Mouse (Mus musculus) liver, adult 2 months (tissue): Measurements from ENCODE around the gene Gm1043. TPM values are rescaled to one million over a fixed set of nuclear protein-coding genes. Genes with fewer than 3 reads are reported as not detected.

Source experiments
- DNase-seq: peaks from one replicate; pipeline ENCODE4 v3.0.0-alpha.2; 2011; ENCODE audit warnings: low read depth, low spot score; ENCODE audit errors: extremely low read depth
- H3K27ac ChIP-seq: fragments of 200-500 bp; replicated peaks from 2 replicates; pipeline ENCODE4 v1.5.1; 2012; ENCODE audit warnings: low read depth, mild to moderate bottlenecking, control low read depth, inconsistent platforms, low read length; ENCODE audit not compliant: insufficient read depth
- H3K27me3 ChIP-seq: fragments of 200-500 bp; 2 replicates; pipeline ENCODE4 v1.6.1; 2012; ENCODE audit warnings: mild to moderate bottlenecking, moderate library complexity, low read length, inconsistent platforms; ENCODE audit not compliant: control insufficient read depth, insufficient read depth
- H3K36me3 ChIP-seq: fragments of 200-500 bp; 2 replicates; pipeline ENCODE4 v1.6.1; 2012; ENCODE audit warnings: low read length, inconsistent platforms; ENCODE audit not compliant: control insufficient read depth, insufficient read depth
- H3K4me1 ChIP-seq: fragments of 200-500 bp; 2 replicates; pipeline ENCODE4 v1.6.1; 2011; ENCODE audit warnings: low read length; ENCODE audit not compliant: control insufficient read depth, insufficient read depth
- H3K4me3 ChIP-seq: fragments of 200-500 bp; 2 replicates; pipeline ENCODE4 v1.5.1; 2011; ENCODE audit warnings: low read depth, mild to moderate bottlenecking, control low read depth, low read length, moderate library complexity; ENCODE audit not compliant: insufficient read depth
- H3K79me2 ChIP-seq: fragments of 200-500 bp; 2 replicates; pipeline ENCODE4 v1.6.1; 2012; ENCODE audit warnings: inconsistent platforms, mild to moderate bottlenecking, low read length, moderate library complexity; ENCODE audit not compliant: control insufficient read depth, insufficient read depth
- H3K9ac ChIP-seq: fragments of 200-500 bp; 2 replicates; pipeline ENCODE4 v1.6.1; 2012; ENCODE audit warnings: low read depth, mild to moderate bottlenecking, control low read depth, inconsistent platforms, low read length
- CTCF ChIP-seq: fragments of 200-500 bp; IDR thresholded peaks from 2 replicates; pipeline ENCODE4 v1.5.1; 2011; ENCODE audit warnings: low read depth, low read length, control low read depth
- POLR2A ChIP-seq: fragments of 200-500 bp; IDR thresholded peaks from 2 replicates; pipeline ENCODE4 v1.6.1; 2011; ENCODE audit warnings: low read length, control low read depth; ENCODE audit not compliant: insufficient read depth; ENCODE audit errors: extremely low read depth
- WGBS: fragments of 180-500 bp; shearing (Covaris S2); methylation state at CpG from one replicate; pipeline ENCODE4 v1.1.7; 2018; 5-methylcytosine and 5-hydroxymethylcytosine counted together
- polyA plus RNA-seq: library from polyadenylated mRNA; depleted of rRNA; stranded (reverse); fragments of >200 nt; gene quantifications from 2 replicates; pipeline ENCODE4 v1.2.3, GENCODE M21; 2012; rRNA removed
- total RNA-seq: library from RNA; depleted of rRNA; stranded (reverse); fragments of >200 nt; gene quantifications from 2 replicates; pipeline ENCODE4 v1.2.3, GENCODE M21; 2014; rRNA removed

Gene Gm1043
- total and polyA plus RNA-seq, 2 experiments = 0.05 TPM; not detected in 1

- Histone ChIP-seq H3K27ac (no peak overlapping the region), H3K4me1 (no peaks in the 10 kb centered on the region), H3K9ac (no peak overlapping the region), H3K4me3 (no peak overlapping the region), H3K79me2 (no peaks in the 10 kb centered on the region), H3K27me3 (no peaks in the 10 kb centered on the region), H3K36me3 (no peaks in the 10 kb centered on the region)
- TF ChIP-seq CTCF (no peak), POLR2A (no peak)
- 58% methylated on average over 7 of the region's 7 CpGs for WGBS
- DNase-seq = no peak
Measured at GRCm38 (mm10) chr5:37256823-37257222, 171.7 kb downstream of the Gm1043 start.

GRCm38 (mm10) chr5:37257243-37257642, 172.1 kb downstream of the Gm1043 start:
- 41% methylated on average over 5 of the region's 5 CpGs for WGBS
- TF ChIP-seq POLR2A (no peak), CTCF (no peak)
- no peak overlapping the region for H3K9ac ChIP-seq
- H3K4me3 ChIP-seq = no peak overlapping the region
- no peaks in the 10 kb centered on the region for H3K4me1 ChIP-seq
- H3K27me3 ChIP-seq = no peaks in the 10 kb centered on the region
- H3K27ac ChIP-seq = no peak overlapping the region
- no peaks in the 10 kb centered on the region for H3K36me3 ChIP-seq
- H3K79me2 ChIP-seq = no peaks in the 10 kb centered on the region
- DNase-seq = no peak

GRCm38 (mm10) chr5:37261734-37262133, 176.6 kb downstream of the Gm1043 start:
- no peak for DNase-seq
- Histone ChIP-seq H3K27ac (no peak overlapping the region), H3K36me3 (no peaks in the 10 kb centered on the region), H3K79me2 (no peaks in the 10 kb centered on the region), H3K9ac (no peak overlapping the region), H3K4me1 (no peaks in the 10 kb centered on the region), H3K4me3 (no peak overlapping the region), H3K27me3 (no peaks in the 10 kb centered on the region)
- no peak for TF ChIP-seq POLR2A
- TF ChIP-seq CTCF = no peak
- WGBS = 80% methylated on average over 5 of the region's 5 CpGs

- Histone ChIP-seq H3K79me2 (no peaks in the 10 kb centered on the region), H3K4me3 (no peak overlapping the region), H3K36me3 (no peaks in the 10 kb centered on the region), H3K9ac (no peak overlapping the region), H3K4me1 (no peaks in the 10 kb centered on the region), H3K27ac (no peak overlapping the region), H3K27me3 (no peaks in the 10 kb centered on the region)
- no peak for DNase-seq
- TF ChIP-seq POLR2A (no peak), CTCF (no peak)
- WGBS = 73% methylated on average over 6 of the region's 6 CpGs
Measured at GRCm38 (mm10) chr5:37263816-37264215, 178.6 kb downstream of the Gm1043 start.

Other genes with a start within 250 kb of the Gm1043 start
- under 0.01 and 0.13 TPM in 2 replicates for gene Ppp2r2c, start 216.9 kb upstream of the Gm1043 start, total RNA-seq
- not detected in 2 replicates for gene Ppp2r2c, start 216.9 kb upstream of the Gm1043 start, polyA plus RNA-seq
- 2.1 and 2.2 TPM in 2 replicates for gene Wfs1, start 96.2 kb upstream of the Gm1043 start, total RNA-seq
- 7.4 and 8.8 TPM in 2 replicates for gene Wfs1, start 96.2 kb upstream of the Gm1043 start, polyA plus RNA-seq
- not detected in 2 replicates for gene Crmp1, start 156.6 kb downstream of the Gm1043 start, total RNA-seq
- gene Crmp1, start 156.6 kb downstream of the Gm1043 start, polyA plus RNA-seq = 0.02 TPM in 1 of 2 replicates, not detected in the other